Mouse (Mus musculus) granulocyte monocyte progenitor cell, adult 5-6 weeks (primary cell): ENCODE measurements around the gene Galnt9. TPM values are rescaled to one million over a fixed set of nuclear protein-coding genes. Genes with fewer than 3 reads are reported as not detected.

Experiments
- ATAC-seq: replicated peaks from 2 replicates; pipeline ENCODE4 v1.8.0; 2016; ENCODE audit warnings: mild to moderate bottlenecking, moderate TSS enrichment, inconsistent platforms; ENCODE audit not compliant: poor library complexity, severe bottlenecking
- total RNA-seq, 2 experiments: library from RNA; stranded (forward) in 1 of 2; stranded (reverse) in 1 of 2; fragments of 200-712, 200-1000 nt in 1 of 2; fragments of >200 nt in 1 of 2; fragmentation: Nextera tagmentation in 1 of 2; gene quantifications; 2 replicates each; pipeline ENCODE4 v1.2.3; 2014 to 2017

The Galnt9 gene
- total RNA-seq, 2 experiments from 2014 or later, result not detected

GRCm38 (mm10) chr5:110534402-110534801, 9.8 kb upstream of the Galnt9 start:
- ATAC-seq, result no peak

- no peak for ATAC-seq
Observed at GRCm38 (mm10) chr5:110535964-110536363, 8.2 kb upstream of the Galnt9 start.

GRCm38 (mm10) chr5:110540947-110541346, 3.2 kb upstream of the Galnt9 start:
- ATAC-seq, result no peak

GRCm38 (mm10) chr5:110541456-110541855, 2.7 kb upstream of the Galnt9 start:
- no peak for ATAC-seq

GRCm38 (mm10) chr5:110544691-110545069, 525 bp downstream of the Galnt9 start:
- ATAC-seq, result no peak

- no peak for ATAC-seq
Observed at GRCm38 (mm10) chr5:110545311-110545710, 1.2 kb downstream of the Galnt9 start.

- ATAC-seq, result no peak
Observed at GRCm38 (mm10) chr5:110546136-110546535, 2.0 kb downstream of the Galnt9 start.

GRCm38 (mm10) chr5:110546726-110547406, 2.7 kb downstream of the Galnt9 start:
- ATAC-seq, result no peak

GRCm38 (mm10) chr5:110548446-110548845, 4.3 kb downstream of the Galnt9 start:
- no peak for ATAC-seq

GRCm38 (mm10) chr5:110550189-110550588, 6.0 kb downstream of the Galnt9 start:
- no peak for ATAC-seq

- no peak for ATAC-seq
Observed at GRCm38 (mm10) chr5:110550841-110551240, 6.7 kb downstream of the Galnt9 start.

GRCm38 (mm10) chr5:110552005-110552404, 7.8 kb downstream of the Galnt9 start:
- ATAC-seq, result no peak

GRCm38 (mm10) chr5:110553315-110553714, 9.2 kb downstream of the Galnt9 start:
- no peak for ATAC-seq

- ATAC-seq, result no peak
Observed at GRCm38 (mm10) chr5:110555198-110555597, 11.0 kb downstream of the Galnt9 start.

GRCm38 (mm10) chr5:110558368-110558767, 14.2 kb downstream of the Galnt9 start:
- no peak for ATAC-seq

GRCm38 (mm10) chr5:110559679-110560078, 15.5 kb downstream of the Galnt9 start:
- no peak for ATAC-seq

- no peak for ATAC-seq
Observed at GRCm38 (mm10) chr5:110562741-110563326, 18.7 kb downstream of the Galnt9 start.

GRCm38 (mm10) chr5:110564986-110565644, 21.0 kb downstream of the Galnt9 start:
- ATAC-seq, result no peak

- ATAC-seq, result no peak
Observed at GRCm38 (mm10) chr5:110567547-110567946, 23.4 kb downstream of the Galnt9 start.

GRCm38 (mm10) chr5:110574888-110575287, 30.7 kb downstream of the Galnt9 start:
- no peak for ATAC-seq

- no peak for ATAC-seq
Observed at GRCm38 (mm10) chr5:110579296-110579695, 35.1 kb downstream of the Galnt9 start.
